13 mouse cellular contexts compared by ENCODE assay signal in the genomic region with DNA sequence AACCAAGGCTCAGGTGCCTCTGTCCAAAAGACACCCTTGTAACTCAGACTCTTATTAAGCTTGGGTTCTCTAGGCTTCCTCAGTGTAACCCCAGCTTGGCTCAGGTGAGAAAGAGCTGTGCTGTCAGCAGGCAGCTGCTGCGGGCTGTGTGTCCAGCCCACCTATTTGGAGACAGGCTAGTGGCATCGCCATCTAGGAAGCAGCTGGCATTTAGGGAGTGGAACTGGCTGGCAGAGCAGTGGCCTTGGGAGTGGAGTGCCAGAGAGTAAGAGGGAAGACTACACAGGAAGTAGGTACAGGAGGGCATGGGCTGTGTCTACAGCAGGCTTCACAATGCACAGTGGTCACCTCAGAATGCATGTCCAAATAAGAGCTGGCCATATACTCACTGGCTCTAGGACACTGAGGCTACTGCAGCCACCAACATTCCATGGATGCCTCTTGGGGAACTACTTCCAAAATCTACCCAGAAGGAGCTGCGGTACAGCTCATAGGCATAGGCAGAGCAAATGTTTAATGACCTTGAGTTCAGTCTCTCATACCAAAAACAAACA. TPM values are rescaled to one million over a fixed set of nuclear protein-coding genes. Genes with fewer than 3 reads are reported as not detected.
DNase-seq lines count a peak whose midpoint lies in the region; ATAC-seq and TF ChIP-seq lines count a peak whose summit lies in the region.
"Had no signal": no experiment of that assay in that cellular context is flagged by ENCODE, and none has a peak within 500 bp of the region (broad histone marks: within the 10 kb centered on the region; RNA-seq: fewer than 3 reads in every experiment).

No protein-coding gene starts in this region.

- intact Hi-C loops in gastrocnemius, adult 2 months (cut with DNase I), result no loop called here

- no peak overlapping the region for H3K9ac ChIP-seq in kidney, embryonic 16.5 days (replicated peaks; ENCODE audit: low read length)
- no peak overlapping the region for H3K9ac ChIP-seq in CH12.LX (ENCODE audit: insufficient read depth, low read depth)
- no peak overlapping the region; the same call in 1 of the 2 replicates for H3K9ac ChIP-seq in heart, postnatal 0 days (replicated peaks; ENCODE audit: low read depth, low read length)
- H3K9ac ChIP-seq: forebrain, embryonic 12.5 days had no signal

- dilution Hi-C loops in CH12.LX (cut with MboI; ENCODE audit: extremely low pct_ligation_motif_present, extremely low pct_unique_long_range_greater_than_20kb, low sequenced_read_pairs), result no loop called here

- no peak overlapping the region for H3K4me2 ChIP-seq in kidney, embryonic 16.5 days (replicated peaks; ENCODE audit: low read depth, low read length)
- H3K4me2 ChIP-seq in CH12.LX (ENCODE audit: insufficient read depth, low read depth, poor library complexity, severe bottlenecking), result no peak overlapping the region
- H3K4me2 ChIP-seq in heart, postnatal 0 days (ENCODE audit: low read depth, low read length), result peak overlapping the region; percentile 10; the same call in 1 of the 2 replicates
- H3K4me2 ChIP-seq: forebrain, embryonic 12.5 days had no signal

- H3K27ac ChIP-seq in gastrocnemius, adult 2 months, result peak overlapping the region; percentile 97
- no peak overlapping the region for H3K27ac ChIP-seq in kidney, embryonic 16.5 days (ENCODE audit: low read length)
- peak overlapping the region; percentile 28; the same call in 1 of the 2 replicates for H3K27ac ChIP-seq in CH12.LX (ENCODE audit: insufficient read depth, low read depth)
- H3K27ac ChIP-seq in heart, postnatal 0 days (ENCODE audit: low read depth), result peak overlapping the region; percentile 98
- no peak overlapping the region for H3K27ac ChIP-seq in forebrain, embryonic 10.5 days

- no peak for TF ChIP-seq EP300 in CH12.LX (IDR thresholded peaks at IDR 0.05; ENCODE audit: low read length)
- TF ChIP-seq EP300 in heart, postnatal 0 days (IDR thresholded peaks at IDR 0.05; ENCODE audit: low read depth), result no peak

- no peaks in the 10 kb centered on the region for H3K27me3 ChIP-seq in kidney, embryonic 16.5 days (ENCODE audit: insufficient read depth, low read length)
- H3K27me3 ChIP-seq in CH12.LX (replicated peaks), result no peaks in the 10 kb centered on the region
- H3K27me3 ChIP-seq in heart, postnatal 0 days (ENCODE audit: control insufficient read depth, insufficient read depth, low read length), result no peaks in the 10 kb centered on the region
- no peaks in the 10 kb centered on the region for H3K27me3 ChIP-seq in forebrain, embryonic 10.5 days (ENCODE audit: poor library complexity, severe bottlenecking)
- H3K27me3 ChIP-seq: forebrain, embryonic 12.5 days had no signal

- TF ChIP-seq RAD21 in CH12.LX (IDR thresholded peaks at IDR 0.05; ENCODE audit: low read depth, low read length), result no peak

- DNase-seq in gastrocnemius, adult 2 months, result peak; percentile 58
- DNase-seq in gastrocnemius, postnatal 25 days, result no peak
- DNase-seq in kidney, adult 9 months, result peak; percentile 6
- no peak for DNase-seq in CH12.LX (ENCODE audit: extremely low read depth)
- DNase-seq in heart, postnatal 0 days (ENCODE audit: low spot score), result no peak
- no peak for DNase-seq in thymus, postnatal 36 days
- no peak for DNase-seq in forebrain, embryonic 10.5 days (ENCODE audit: extremely low spot score, low spot score)
- DNase-seq: adrenal gland, adult 8-10 months; gastrocnemius, postnatal 10 days; right cerebral cortex, postnatal 4 days had no signal

- WGBS in kidney, embryonic 16.5 days, result 92% methylated on average over 3 of the region's 3 CpGs
- WGBS in heart, postnatal 0 days, result 39% methylated on average over 3 of the region's 3 CpGs
- 92% methylated on average over 3 of the region's 3 CpGs for WGBS in forebrain, embryonic 10.5 days

- ATAC-seq in kidney, embryonic 16.5 days (ENCODE audit: low FRiP score, low TSS enrichment), result no peak
- ATAC-seq in heart, postnatal 0 days (ENCODE audit: insufficient read depth, low read depth), result no peak

- no peak for TF ChIP-seq CTCF in gastrocnemius, adult 2 months (IDR thresholded peaks at IDR 0.05)
- no peak for TF ChIP-seq CTCF in CH12.LX (conservative IDR thresholded peaks at IDR 0.05 in 1 of 2, IDR thresholded peaks at IDR 0.05 in 1 of 2; ENCODE audit: low read depth in 2 of 2, low read length in 2 of 2)
- no peak for TF ChIP-seq CTCF in heart, postnatal 0 days (IDR thresholded peaks at IDR 0.05; ENCODE audit: low read depth)

- peak overlapping the region; percentile 3; the same call in 1 of the 2 replicates for H3K4me3 ChIP-seq in gastrocnemius, adult 2 months
- H3K4me3 ChIP-seq in kidney, embryonic 16.5 days (ENCODE audit: low read length), result no peak overlapping the region
- no peak overlapping the region for H3K4me3 ChIP-seq in CH12.LX (replicated peaks in 1 of 3; ENCODE audit: low read depth in 2 of 3, low read length in 2 of 3, poor library complexity in 1 of 3)
- H3K4me3 ChIP-seq in heart, postnatal 0 days (ENCODE audit: low read depth, low read length), result no peak overlapping the region
- no peak overlapping the region for H3K4me3 ChIP-seq in forebrain, embryonic 10.5 days
- H3K4me3 ChIP-seq: forebrain, embryonic 12.5 days had no signal

- TF ChIP-seq POLR2A in CH12.LX (IDR thresholded peaks at IDR 0.05; ENCODE audit: low read depth, low read length), result no peak

- in situ Hi-C loops in CH12.LX (cut with MboI; ENCODE audit: low pct_ligation_motif_present, low pct_unique_long_range_greater_than_20kb, low sequenced_read_pairs), result no loop called here

- H3K79me2 ChIP-seq in CH12.LX (replicated peaks; ENCODE audit: control insufficient read depth, extremely low read depth, insufficient read depth, poor library complexity, severe bottlenecking), result peaks cover 26% of the 10 kb centered on the region

- H3K9me3 ChIP-seq in kidney, embryonic 16.5 days (ENCODE audit: low read length), result no peaks in the 10 kb centered on the region
- H3K9me3 ChIP-seq in CH12.LX (replicated peaks; ENCODE audit: low read length), result no peaks in the 10 kb centered on the region
- no peaks in the 10 kb centered on the region for H3K9me3 ChIP-seq in heart, postnatal 0 days (replicated peaks; ENCODE audit: control insufficient read depth, low read length)
- no peaks in the 10 kb centered on the region for H3K9me3 ChIP-seq in forebrain, embryonic 10.5 days
- H3K9me3 ChIP-seq: forebrain, embryonic 12.5 days had no signal

- H3K36me3 ChIP-seq in kidney, embryonic 16.5 days (ENCODE audit: insufficient read depth, low read length), result peaks cover 43% of the 10 kb centered on the region
- peaks cover 49 to 94% of the 10 kb centered on the region in 2 experiments for H3K36me3 ChIP-seq in CH12.LX (replicated peaks in 1 of 2; ENCODE audit: control insufficient read depth in 1 of 2, insufficient read depth in 1 of 2, low read length in 1 of 2)
- H3K36me3 ChIP-seq in heart, postnatal 0 days (replicated peaks; ENCODE audit: control insufficient read depth, insufficient read depth, low read length), result peaks cover 39% of the 10 kb centered on the region
- H3K36me3 ChIP-seq in forebrain, embryonic 10.5 days (replicated peaks), result peaks cover 58% of the 10 kb centered on the region

- peaks cover 39% of the 10 kb centered on the region for H3K4me1 ChIP-seq in kidney, embryonic 16.5 days (ENCODE audit: insufficient read depth, low read length)
- H3K4me1 ChIP-seq in CH12.LX (ENCODE audit: control insufficient read depth in 1 of 2, insufficient read depth in 2 of 2), result peaks cover 26 to 73% of the 10 kb centered on the region in 2 experiments
- H3K4me1 ChIP-seq in heart, postnatal 0 days (ENCODE audit: control insufficient read depth, insufficient read depth), result peaks cover 76% of the 10 kb centered on the region
- H3K4me1 ChIP-seq in forebrain, embryonic 10.5 days, result peaks cover 23% of the 10 kb centered on the region

RNA-seq across cellular contexts. Expression of a gene that starts 9.4 kb away (rescaled TPM):
- total RNA-seq in gastrocnemius, adult 2 months (2021), result 10 to 100 TPM; 45.4 to 70.5 TPM
- 10 to 100 TPM; 56.7 to 58.0 TPM for total RNA-seq in gastrocnemius, postnatal 25 days (2021)
- 149 and 156 TPM in 2 replicates for polyA plus RNA-seq in kidney, embryonic 16.5 days (2015; fragmentation: Nextera tagmentation; extraction: Ambion mirVana)
- 117 and 154 TPM in 2 replicates for total RNA-seq in CH12.LX (2012; rRNA removed)
- 42.7 and 45.5 TPM in 2 replicates for total RNA-seq in CH12.LX (2014; rRNA removed)
- polyA plus RNA-seq in CH12.LX (2012; ENCODE audit: insufficient read length, low read depth), result 263 and 318 TPM in 2 replicates
- 221 and 310 TPM in 2 replicates for total RNA-seq in heart, postnatal 0 days (2014; rRNA removed; ENCODE audit: low replicate concordance)
- 345 and 362 TPM in 2 replicates for polyA plus RNA-seq in heart, postnatal 0 days (2015; fragmentation: Nextera tagmentation; extraction: Ambion mirVana)
- polyA plus RNA-seq in forebrain, embryonic 10.5 days (2016; fragmentation: Nextera tagmentation; extraction: Ambion mirVana), result 99.7 and 101 TPM in 2 replicates

RNA-seq across cellular contexts. Expression of a gene that starts 9.6 kb away (rescaled TPM):
- 10 to 100 TPM; 69.4 to 76.1 TPM for total RNA-seq in gastrocnemius, adult 2 months (2021)
- 10 to 100 TPM; 63.6 to 65.8 TPM for total RNA-seq in gastrocnemius, postnatal 25 days (2021)
- 322 and 350 TPM in 2 replicates for polyA plus RNA-seq in kidney, embryonic 16.5 days (2015; fragmentation: Nextera tagmentation; extraction: Ambion mirVana)
- 151 and 163 TPM in 2 replicates for total RNA-seq in CH12.LX (2012; rRNA removed)
- total RNA-seq in CH12.LX (2014; rRNA removed), result 103 and 108 TPM in 2 replicates
- 172 and 193 TPM in 2 replicates for polyA plus RNA-seq in CH12.LX (2012; ENCODE audit: insufficient read length, low read depth)
- 125 and 146 TPM in 2 replicates for total RNA-seq in heart, postnatal 0 days (2014; rRNA removed; ENCODE audit: low replicate concordance)
- polyA plus RNA-seq in heart, postnatal 0 days (2015; fragmentation: Nextera tagmentation; extraction: Ambion mirVana), result 162 and 165 TPM in 2 replicates
- 245 and 246 TPM in 2 replicates for polyA plus RNA-seq in forebrain, embryonic 10.5 days (2016; fragmentation: Nextera tagmentation; extraction: Ambion mirVana)

RNA-seq across cellular contexts. Expression of a gene that starts 11.3 kb away (rescaled TPM):
- 10 to 100 TPM; 35.2 to 35.4 TPM for total RNA-seq in gastrocnemius, adult 2 months (2021)
- total RNA-seq in gastrocnemius, postnatal 25 days (2021), result 10 to 100 TPM; 28.5 to 36.6 TPM
- polyA plus RNA-seq in kidney, embryonic 16.5 days (2015; fragmentation: Nextera tagmentation; extraction: Ambion mirVana), result 33.5 and 35.1 TPM in 2 replicates
- total RNA-seq in CH12.LX (2012; rRNA removed), result 30.9 and 32.4 TPM in 2 replicates
- 26.6 and 28.3 TPM in 2 replicates for total RNA-seq in CH12.LX (2014; rRNA removed)
- 31.1 and 35.1 TPM in 2 replicates for polyA plus RNA-seq in CH12.LX (2012; ENCODE audit: insufficient read length, low read depth)
- total RNA-seq in heart, postnatal 0 days (2014; rRNA removed; ENCODE audit: low replicate concordance), result 55.7 and 100 TPM in 2 replicates
- 41.6 and 44.9 TPM in 2 replicates for polyA plus RNA-seq in heart, postnatal 0 days (2015; fragmentation: Nextera tagmentation; extraction: Ambion mirVana)
- 8.1 and 8.3 TPM in 2 replicates for polyA plus RNA-seq in forebrain, embryonic 10.5 days (2016; fragmentation: Nextera tagmentation; extraction: Ambion mirVana)

RNA-seq across cellular contexts. Expression of a gene that starts 15.8 kb away (rescaled TPM):
- total RNA-seq in gastrocnemius, adult 2 months (2021), result not detected
- total RNA-seq in gastrocnemius, postnatal 25 days (2021), result not detected
- 1.6 and 1.9 TPM in 2 replicates for polyA plus RNA-seq in kidney, embryonic 16.5 days (2015; fragmentation: Nextera tagmentation; extraction: Ambion mirVana)
- total RNA-seq in CH12.LX (2012; rRNA removed), result 0.21 TPM in 1 of 2 replicates, not detected in the other
- total RNA-seq in CH12.LX (2014; rRNA removed), result not detected in 2 replicates
- not detected in 2 replicates for polyA plus RNA-seq in CH12.LX (2012; ENCODE audit: insufficient read length, low read depth)
- total RNA-seq in heart, postnatal 0 days (2014; rRNA removed; ENCODE audit: low replicate concordance), result 0.27 TPM in 1 of 2 replicates, not detected in the other
- polyA plus RNA-seq in heart, postnatal 0 days (2015; fragmentation: Nextera tagmentation; extraction: Ambion mirVana), result 0.22 and 0.33 TPM in 2 replicates
- polyA plus RNA-seq in forebrain, embryonic 10.5 days (2016; fragmentation: Nextera tagmentation; extraction: Ambion mirVana), result 0.14 and 0.33 TPM in 2 replicates
- total RNA-seq: adrenal gland, adult 8-10 months; megakaryocyte progenitor cell, adult 5-6 weeks had no signal

RNA-seq across cellular contexts. Expression of a gene that starts 58.3 kb away (rescaled TPM):
- total RNA-seq in gastrocnemius, adult 2 months (2021), result 10 to 100 TPM; 58.8 to 78.5 TPM
- 10 to 100 TPM; 62.7 to 70.6 TPM for total RNA-seq in gastrocnemius, postnatal 25 days (2021)
- 441 and 457 TPM in 2 replicates for polyA plus RNA-seq in kidney, embryonic 16.5 days (2015; fragmentation: Nextera tagmentation; extraction: Ambion mirVana)
- total RNA-seq in CH12.LX (2012; rRNA removed) (218 and 234 TPM in 2 replicates), CH12.LX (2014; rRNA removed) (455 and 462 TPM in 2 replicates)
- 504 and 522 TPM in 2 replicates for polyA plus RNA-seq in CH12.LX (2012; ENCODE audit: insufficient read length, low read depth)
- total RNA-seq in heart, postnatal 0 days (2014; rRNA removed; ENCODE audit: low replicate concordance), result 149 and 180 TPM in 2 replicates
- polyA plus RNA-seq in heart, postnatal 0 days (2015; fragmentation: Nextera tagmentation; extraction: Ambion mirVana), result 374 and 375 TPM in 2 replicates
- polyA plus RNA-seq in forebrain, embryonic 10.5 days (2016; fragmentation: Nextera tagmentation; extraction: Ambion mirVana), result 345 TPM in 2 replicates

Comparison
In these comparisons a context has a peak if more than half of its experiments do, and no peak if none do; other contexts are left out.
1. DNase-seq: peak in gastrocnemius, adult 2 months (single experiment) and kidney, adult 9 months (single experiment); none in gastrocnemius, postnatal 25 days (single experiment), CH12.LX (single experiment), heart, postnatal 0 days (single experiment), thymus, postnatal 36 days (0 of 2) and forebrain, embryonic 10.5 days (single experiment).
2. H3K27ac ChIP-seq: peak in gastrocnemius, adult 2 months (single experiment), CH12.LX (single experiment) and heart, postnatal 0 days (single experiment); none in kidney, embryonic 16.5 days (single experiment) and forebrain, embryonic 10.5 days (single experiment).